Mouse (Mus musculus): ENCODE measurements at regions not wholly inside any gene's neighbourhood (a gene's known extent, or its start where the extent isn't known, plus 50 kb on each side); places are given as distances from the start of the nearest gene placed in this dataset.
"Not testable (repeated sequence)": the region's sequence is repeated elsewhere in the genome, so short reads cannot be mapped to it uniquely, and the experiment has no call there.

DNA sequence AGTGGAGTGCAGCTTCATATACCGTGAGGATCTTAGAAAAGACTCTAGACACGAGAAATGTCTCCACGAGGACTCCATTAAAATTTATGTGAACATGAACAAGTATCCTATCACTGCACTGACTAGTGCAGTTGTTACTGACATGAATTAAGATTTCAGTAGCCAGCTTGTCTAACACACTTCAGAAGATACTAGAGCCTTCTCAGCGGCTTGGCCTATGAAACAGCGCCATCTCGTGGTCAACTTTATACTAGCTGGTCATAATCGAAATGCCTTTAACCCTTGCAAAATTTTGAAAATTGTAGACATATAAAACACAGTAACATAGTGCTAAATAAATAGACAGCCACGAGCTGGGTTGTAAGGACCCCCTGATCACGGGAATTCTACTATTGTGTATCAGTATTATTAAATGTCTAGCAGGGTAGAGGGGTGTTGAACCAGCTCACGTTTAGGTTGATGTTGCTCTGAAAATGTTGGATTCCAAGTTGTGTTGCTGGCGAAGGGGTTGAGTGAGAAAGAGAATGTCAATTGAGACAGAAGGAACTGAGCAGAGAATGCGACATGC is 70.4 kb downstream of the AI429214 start:
- H3K4me1 ChIP-seq (ENCODE audit: control insufficient read depth, insufficient read depth, insufficient read length): no peaks in the 10 kb centered on the region
- TF ChIP-seq POLR2A (IDR thresholded peaks at IDR 0.05; ENCODE audit: low read depth, low read length) (no peak), CTCF (IDR thresholded peaks at IDR 0.05; ENCODE audit: extremely low read depth, insufficient read depth, insufficient read length, insufficient replicate concordance) (peak; percentile 20; the same call in 1 of the 2 replicates)
- no peak overlapping the region for H3K27ac ChIP-seq (ENCODE audit: insufficient read depth, low read length)
- no peaks in the 10 kb centered on the region for H3K27me3 ChIP-seq (ENCODE audit: control insufficient read depth, insufficient read depth, low read length)
- H3K36me3 ChIP-seq (ENCODE audit: control insufficient read depth, insufficient read depth, low read length): no peaks in the 10 kb centered on the region
- peak in 1 of 2 experiments; percentile 14 for DNase-seq (ENCODE audit: low read depth in 1 of 2, low spot score in 2 of 2)
- no peak overlapping the region for H3K4me3 ChIP-seq (ENCODE audit: extremely low read depth, insufficient read depth, insufficient read length)
- WGBS: 26% methylated on average over 12 of the region's 12 CpGs

DNA sequence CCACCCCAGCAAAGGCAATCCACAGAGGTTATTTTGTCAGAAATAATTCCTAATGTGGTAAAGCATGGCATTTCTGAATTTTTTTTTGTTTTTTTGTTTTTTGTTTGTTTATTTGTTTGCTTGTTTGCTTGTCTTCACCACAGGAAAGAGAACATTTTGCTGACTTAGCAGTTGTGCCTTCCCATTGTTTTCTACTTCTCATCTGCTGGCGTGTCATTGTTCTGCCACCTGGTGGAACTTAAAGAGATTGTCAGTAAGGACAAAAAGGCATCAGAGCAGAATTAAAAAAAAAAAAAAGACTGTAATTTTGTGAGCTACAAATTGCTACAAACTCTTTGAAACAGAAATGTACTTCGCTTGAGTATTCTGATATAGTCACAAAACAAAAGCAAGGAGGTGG is 79.5 kb downstream of the AI429214 start:
- DNase-seq (ENCODE audit: low read depth in 1 of 2, low spot score in 2 of 2): no peak
- Histone ChIP-seq H3K27ac (ENCODE audit: insufficient read depth, low read length) (no peak overlapping the region), H3K4me3 (ENCODE audit: extremely low read depth, insufficient read depth, insufficient read length) (no peak overlapping the region), H3K4me1 (ENCODE audit: control insufficient read depth, insufficient read depth, insufficient read length) (no peaks in the 10 kb centered on the region), H3K36me3 (ENCODE audit: control insufficient read depth, insufficient read depth, low read length) (no peaks in the 10 kb centered on the region), H3K27me3 (ENCODE audit: control insufficient read depth, insufficient read depth, low read length) (no peaks in the 10 kb centered on the region)
- TF ChIP-seq CTCF (IDR thresholded peaks at IDR 0.05; ENCODE audit: extremely low read depth, insufficient read depth, insufficient read length, insufficient replicate concordance) (no peak), POLR2A (IDR thresholded peaks at IDR 0.05; ENCODE audit: low read depth, low read length) (no peak)
- 12% methylated on average over 2 of the region's 2 CpGs for WGBS

GRCm38 (mm10) chr8:37099727-37100126 is 106.3 kb downstream of the AI429214 start:
- H3K4me3 ChIP-seq (ENCODE audit: extremely low read depth, insufficient read depth, insufficient read length): no peak overlapping the region
- no peak overlapping the region for H3K27ac ChIP-seq (ENCODE audit: insufficient read depth, low read length)
- H3K27me3 ChIP-seq (ENCODE audit: control insufficient read depth, insufficient read depth, low read length): no peaks in the 10 kb centered on the region
- H3K36me3 ChIP-seq (ENCODE audit: control insufficient read depth, insufficient read depth, low read length): no peaks in the 10 kb centered on the region
- no peak for TF ChIP-seq POLR2A (IDR thresholded peaks at IDR 0.05; ENCODE audit: low read depth, low read length)
- no peak for TF ChIP-seq CTCF (IDR thresholded peaks at IDR 0.05; ENCODE audit: extremely low read depth, insufficient read depth, insufficient read length, insufficient replicate concordance)
- DNase-seq (ENCODE audit: low read depth in 1 of 2, low spot score in 2 of 2): no peak
- no peaks in the 10 kb centered on the region for H3K4me1 ChIP-seq (ENCODE audit: control insufficient read depth, insufficient read depth, insufficient read length)
- 59% methylated on average over 2 of the region's 2 CpGs for WGBS

DNA sequence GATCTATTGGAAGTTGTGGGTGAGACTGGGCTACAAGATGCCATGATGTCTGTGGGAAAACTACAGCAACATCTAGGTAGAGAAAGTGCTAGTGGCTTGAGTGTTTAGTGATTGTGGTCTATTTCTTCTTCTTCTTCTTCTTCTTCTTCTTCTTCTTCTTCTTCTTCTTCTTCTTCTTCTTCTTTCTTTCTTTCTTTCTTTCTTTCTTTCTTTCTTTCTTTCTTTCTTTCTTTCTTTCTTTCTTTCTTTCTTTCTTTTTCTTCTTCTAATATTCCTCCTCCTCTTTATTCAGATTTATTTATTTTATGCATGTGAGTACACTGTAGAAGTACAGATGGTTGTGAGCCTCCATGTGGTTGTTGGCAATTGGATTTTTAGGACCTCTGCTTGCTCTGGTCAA is 119.0 kb downstream of the AI429214 start:
- not testable (repeated sequence) for DNase-seq (ENCODE audit: low read depth in 1 of 2, low spot score in 2 of 2); H3K27ac ChIP-seq (ENCODE audit: insufficient read depth, low read length); H3K4me3 ChIP-seq (ENCODE audit: extremely low read depth, insufficient read depth, insufficient read length); H3K27me3 ChIP-seq (ENCODE audit: control insufficient read depth, insufficient read depth, low read length); H3K36me3 ChIP-seq (ENCODE audit: control insufficient read depth, insufficient read depth, low read length); H3K4me1 ChIP-seq (ENCODE audit: control insufficient read depth, insufficient read depth, insufficient read length)

- H3K36me3 ChIP-seq (ENCODE audit: control insufficient read depth, insufficient read depth, low read length): no peaks in the 10 kb centered on the region
- TF ChIP-seq POLR2A (IDR thresholded peaks at IDR 0.05; ENCODE audit: low read depth, low read length) (no peak), CTCF (IDR thresholded peaks at IDR 0.05; ENCODE audit: extremely low read depth, insufficient read depth, insufficient read length, insufficient replicate concordance) (no peak)
- no peak overlapping the region for H3K27ac ChIP-seq (ENCODE audit: insufficient read depth, low read length)
- DNase-seq (ENCODE audit: low read depth in 1 of 2, low spot score in 2 of 2): no peak
- H3K27me3 ChIP-seq (ENCODE audit: control insufficient read depth, insufficient read depth, low read length): no peaks in the 10 kb centered on the region
- H3K4me1 ChIP-seq (ENCODE audit: control insufficient read depth, insufficient read depth, insufficient read length): no peaks in the 10 kb centered on the region
- no peak overlapping the region for H3K4me3 ChIP-seq (ENCODE audit: extremely low read depth, insufficient read depth, insufficient read length)
Observed at GRCm38 (mm10) chr8:37125834-37126233, 132.4 kb downstream of the AI429214 start.

- no peak for DNase-seq (ENCODE audit: low read depth in 1 of 2, low spot score in 2 of 2)
- no peaks in the 10 kb centered on the region for H3K4me1 ChIP-seq (ENCODE audit: control insufficient read depth, insufficient read depth, insufficient read length)
- WGBS: 64% methylated on average over 1 of the region's 1 CpGs
- TF ChIP-seq CTCF (IDR thresholded peaks at IDR 0.05; ENCODE audit: extremely low read depth, insufficient read depth, insufficient read length, insufficient replicate concordance) (no peak), POLR2A (IDR thresholded peaks at IDR 0.05; ENCODE audit: low read depth, low read length) (no peak)
- H3K36me3 ChIP-seq (ENCODE audit: control insufficient read depth, insufficient read depth, low read length): no peaks in the 10 kb centered on the region
- no peaks in the 10 kb centered on the region for H3K27me3 ChIP-seq (ENCODE audit: control insufficient read depth, insufficient read depth, low read length)
- H3K27ac ChIP-seq (ENCODE audit: insufficient read depth, low read length): no peak overlapping the region
- no peak overlapping the region for H3K4me3 ChIP-seq (ENCODE audit: extremely low read depth, insufficient read depth, insufficient read length)
Observed at GRCm38 (mm10) chr8:37129670-37130069, 136.3 kb downstream of the AI429214 start.

DNA sequence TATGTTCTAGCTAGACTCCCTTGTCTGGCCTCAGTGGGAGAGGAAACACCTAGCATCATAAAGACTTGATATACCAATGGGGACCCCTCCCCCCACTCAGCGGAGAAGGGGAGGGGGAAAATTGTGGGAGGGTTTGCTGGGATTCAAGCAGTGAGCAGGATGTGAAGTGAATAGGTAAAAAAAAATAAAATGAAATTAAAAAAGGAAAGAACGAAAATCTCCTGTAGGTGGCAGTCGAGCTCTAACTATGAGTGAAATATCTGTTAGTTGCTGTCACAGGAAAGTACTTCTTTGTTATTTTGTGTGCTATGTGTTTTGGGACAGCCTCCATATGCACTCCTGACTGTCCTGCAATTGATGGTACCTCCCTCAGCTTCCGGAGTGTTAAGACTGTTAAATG is 138.6 kb downstream of the AI429214 start:
- DNase-seq (ENCODE audit: low read depth in 1 of 2, low spot score in 2 of 2): no peak
- H3K4me3 ChIP-seq (ENCODE audit: extremely low read depth, insufficient read depth, insufficient read length): no peak overlapping the region
- no peaks in the 10 kb centered on the region for H3K36me3 ChIP-seq (ENCODE audit: control insufficient read depth, insufficient read depth, low read length)
- H3K27ac ChIP-seq (ENCODE audit: insufficient read depth, low read length): no peak overlapping the region
- 13% methylated on average over 4 of the region's 4 CpGs for WGBS
- TF ChIP-seq CTCF (IDR thresholded peaks at IDR 0.05; ENCODE audit: extremely low read depth, insufficient read depth, insufficient read length, insufficient replicate concordance) (no peak), POLR2A (IDR thresholded peaks at IDR 0.05; ENCODE audit: low read depth, low read length) (no peak)
- H3K27me3 ChIP-seq (ENCODE audit: control insufficient read depth, insufficient read depth, low read length): no peaks in the 10 kb centered on the region
- no peaks in the 10 kb centered on the region for H3K4me1 ChIP-seq (ENCODE audit: control insufficient read depth, insufficient read depth, insufficient read length)
